Mouse (Mus musculus) small intestine, adult 2 months (tissue): ENCODE data around the gene Mapkapk3.

Experiments
- CTCF ChIP-seq: fragments of 200-500 bp; IDR thresholded peaks from 2 replicates; pipeline ENCODE4 v1.5.1; 2012; ENCODE audit warnings: low read depth, mild to moderate bottlenecking, control low read depth, inconsistent platforms, low read length, moderate library complexity, mixed read lengths; ENCODE audit not compliant: insufficient replicate concordance, insufficient read length; ENCODE audit errors: extremely low read depth
- POLR2A ChIP-seq: fragments of 200-500 bp; IDR thresholded peaks from 2 replicates; pipeline ENCODE4 v1.6.1; 2012; ENCODE audit warnings: low read depth, mild to moderate bottlenecking, control low read depth, inconsistent platforms, low read length, moderate library complexity

DNA sequence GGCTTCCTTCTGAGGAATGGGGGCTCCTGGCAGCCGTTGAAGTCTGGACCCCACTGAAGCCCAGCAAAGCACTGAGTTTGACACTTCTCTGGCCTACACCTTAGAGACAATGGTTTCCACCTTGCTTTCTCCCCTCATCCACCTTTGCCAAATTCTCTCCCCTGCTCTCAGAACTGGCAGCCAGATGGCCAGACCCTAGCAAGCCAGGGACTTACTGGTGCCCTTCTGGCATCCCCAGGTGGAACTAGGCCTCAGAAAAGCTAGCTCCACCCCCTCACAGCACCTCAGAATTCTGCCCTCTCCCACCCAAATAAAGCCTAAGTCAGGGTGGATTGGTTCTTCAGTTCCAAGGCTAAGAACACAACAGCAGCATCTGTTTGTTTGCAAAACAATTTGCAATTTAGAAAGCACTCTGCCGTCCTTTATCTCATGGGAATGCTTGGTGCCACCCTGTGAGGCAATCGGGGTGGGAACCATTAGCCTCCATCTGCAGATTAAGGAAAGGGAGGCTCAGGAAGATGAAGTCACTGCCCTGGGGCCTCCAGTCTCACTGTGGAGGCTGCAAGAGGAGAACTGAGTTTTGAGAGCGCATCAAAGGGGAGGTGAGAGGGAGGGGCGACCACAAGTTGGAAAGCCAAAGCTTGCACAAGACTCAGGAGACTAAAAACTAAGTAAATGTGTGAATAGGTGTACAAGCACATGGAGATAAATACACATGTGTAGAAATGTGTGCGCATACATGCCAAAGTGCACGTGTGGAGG is 18.3 kb downstream of the Mapkapk3 start:
- no peak for TF ChIP-seq POLR2A
- TF ChIP-seq CTCF: no peak
